Mouse (Mus musculus) brain, adult 2 months (tissue): ENCODE measurements around the gene Gm9125.
"Not testable (repeated sequence)": the region's sequence is repeated elsewhere in the genome, so short reads cannot be mapped to it uniquely, and the experiment has no call there.

Experiments
- DNase-seq: peaks from one replicate; pipeline ENCODE4 v3.0.0; 2011; ENCODE audit warnings: low read depth, low spot score

The Gm9125 gene

GRCm38 (mm10) chr3:94054785-94055184 lies at the start of gene Gm9125:
Gene Gm9125, minus strand, starts transcription at chr3:94054885.
- DNase-seq: not testable (repeated sequence)

- not testable (repeated sequence) for DNase-seq
Observed at GRCm38 (mm10) chr3:94072544-94072943, 17.9 kb upstream of the Gm9125 start, which contains the start of gene Gm10697. Gene Gm10697, minus strand, starts transcription at chr3:94072644.

GRCm38 (mm10) chr3:94049566-94050121 lies 5.0 kb downstream of the Gm9125 start:
- not testable (repeated sequence) for DNase-seq

- not testable (repeated sequence) for DNase-seq
Observed at GRCm38 (mm10) chr3:94038241-94038640, 16.4 kb downstream of the Gm9125 start.

- DNase-seq: not testable (repeated sequence)
Observed at GRCm38 (mm10) chr3:94034400-94034799, 20.3 kb downstream of the Gm9125 start.
